Mouse (Mus musculus): ENCODE data around the gene Tspan15.
A peak's percentile ranks its signal among the peaks of the same experiment; 100 is the strongest.

Tspan15 gene

GRCm38 (mm10) chr10:62228126-62228525 lies 2.9 kb downstream of the Tspan15 start:
- peak; percentile 43 to 46 for DNase-seq

- DNase-seq: no peak
Observed at GRCm38 (mm10) chr10:62225839-62226238, 5.2 kb downstream of the Tspan15 start.

- DNase-seq: no peak
Observed at GRCm38 (mm10) chr10:62224231-62224630, 6.8 kb downstream of the Tspan15 start.

GRCm38 (mm10) chr10:62222777-62223176 lies 8.3 kb downstream of the Tspan15 start:
- no peak for DNase-seq

GRCm38 (mm10) chr10:62221647-62222046 lies 9.4 kb downstream of the Tspan15 start:
- DNase-seq: no peak

GRCm38 (mm10) chr10:62220732-62221514 lies 10.1 kb downstream of the Tspan15 start:
- DNase-seq: no peak

- DNase-seq: peak in 1 of 2 experiments; percentile 29
Observed at GRCm38 (mm10) chr10:62218789-62219172, 12.3 kb downstream of the Tspan15 start.

- peak in 1 of 2 experiments; percentile 37 for DNase-seq
Observed at GRCm38 (mm10) chr10:62218044-62218788, 12.8 kb downstream of the Tspan15 start.

- DNase-seq: peak in 1 of 2 experiments; percentile 33
Observed at GRCm38 (mm10) chr10:62217196-62217595, 13.9 kb downstream of the Tspan15 start.

- DNase-seq: peak; percentile 74 to 80
Observed at GRCm38 (mm10) chr10:62216595-62216994, 14.5 kb downstream of the Tspan15 start.

- no peak for DNase-seq
Observed at GRCm38 (mm10) chr10:62215633-62216032, 15.4 kb downstream of the Tspan15 start.

- no peak for DNase-seq
Observed at GRCm38 (mm10) chr10:62215169-62215616, 15.9 kb downstream of the Tspan15 start.

- no peak for DNase-seq
Observed at GRCm38 (mm10) chr10:62211310-62211709, 19.7 kb downstream of the Tspan15 start.

GRCm38 (mm10) chr10:62208241-62208896 lies 22.7 kb downstream of the Tspan15 start:
- DNase-seq: no peak

GRCm38 (mm10) chr10:62202574-62202973 lies 28.5 kb downstream of the Tspan15 start:
- DNase-seq: no peak

GRCm38 (mm10) chr10:62198891-62199290 lies 32.2 kb downstream of the Tspan15 start:
- DNase-seq: no peak

GRCm38 (mm10) chr10:62197403-62197802 lies 33.6 kb downstream of the Tspan15 start:
- no peak for DNase-seq

GRCm38 (mm10) chr10:62195376-62195775 lies 35.7 kb downstream of the Tspan15 start:
- DNase-seq: no peak

- DNase-seq: no peak
Observed at GRCm38 (mm10) chr10:62194946-62195345, 36.1 kb downstream of the Tspan15 start.

GRCm38 (mm10) chr10:62194461-62194860 lies 36.6 kb downstream of the Tspan15 start:
- peak in 1 of 2 experiments; percentile 43 for DNase-seq

- DNase-seq: peak; percentile 39 to 49
Observed at GRCm38 (mm10) chr10:62194043-62194442, 37.0 kb downstream of the Tspan15 start.

GRCm38 (mm10) chr10:62192701-62193157 lies 38.3 kb downstream of the Tspan15 start:
- peak; percentile 81 to 88 for DNase-seq

GRCm38 (mm10) chr10:62190821-62191220 lies 40.2 kb downstream of the Tspan15 start:
- no peak for DNase-seq
